Mouse (Mus musculus): Measurements from ENCODE around the gene Cln3.

DNA sequence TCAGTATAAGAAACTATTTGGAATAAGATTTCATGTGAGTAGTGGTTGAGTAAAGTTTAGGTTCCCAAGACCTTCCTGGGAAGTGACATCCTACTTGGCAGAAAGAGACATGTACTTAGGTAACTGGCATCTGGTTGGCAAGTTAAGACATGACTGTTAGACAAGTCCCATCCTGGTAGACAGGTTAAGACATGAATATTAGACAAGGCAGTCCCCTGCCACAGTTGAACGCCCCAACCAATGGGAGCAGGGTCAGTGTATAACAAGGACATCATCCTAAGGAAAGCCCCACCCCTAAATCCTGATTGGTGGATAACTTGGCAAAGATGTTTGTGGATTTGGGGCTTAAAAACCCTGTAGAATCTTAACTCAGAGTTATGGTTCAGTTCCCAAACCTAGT, 52.2 kb downstream of the Cln3 start:
- no peak for TF ChIP-seq EP300 (IDR thresholded peaks at IDR 0.05; ENCODE audit: low read depth)
- no peak for TF ChIP-seq CTCF (IDR thresholded peaks at IDR 0.05; ENCODE audit: low read depth)

All from liver, postnatal 0 days (tissue).